23 mouse cellular contexts compared by ENCODE assay signal in genomic region chr12:81203226-81203625, GRCm38 (mm10).
DNase-seq lines count a peak whose midpoint lies in the region; ATAC-seq and TF ChIP-seq lines count a peak whose summit lies in the region.
"Had no signal": no experiment of that assay in that cellular context is flagged by ENCODE, and none has a peak within 500 bp of the region (broad histone marks: within the 10 kb centered on the region; RNA-seq: fewer than 3 reads in every experiment).

No protein-coding gene starts in this region.

- no peak overlapping the region for H3K4me3 ChIP-seq in hindbrain, embryonic 11.5 days (ENCODE audit: low read depth, low read length)
- no peak overlapping the region for H3K4me3 ChIP-seq in hindbrain, embryonic 16.5 days (ENCODE audit: low read length)
- H3K4me3 ChIP-seq in gastrocnemius, adult 2 months, result no peak overlapping the region
- H3K4me3 ChIP-seq: embryonic facial prominence, embryonic 12.5 days; forebrain, embryonic 12.5 days; hindbrain, embryonic 15.5 days; neural tube, embryonic 15.5 days had no signal

- ATAC-seq in hindbrain, embryonic 11.5 days (ENCODE audit: low FRiP score), result peak; percentile 57; the same call in 1 of the 2 replicates
- ATAC-seq in hindbrain, embryonic 16.5 days, result no peak
- ATAC-seq: intestine, embryonic 16.5 days; lung, postnatal 0 days; Patski had no signal

- no peak for TF ChIP-seq CTCF in gastrocnemius, adult 2 months (IDR thresholded peaks at IDR 0.05)

- 6% methylated on average over 1 of the region's 1 CpGs for WGBS in hindbrain, embryonic 11.5 days
- 6% methylated on average over 1 of the region's 1 CpGs for WGBS in hindbrain, embryonic 16.5 days

- no peak overlapping the region for H3K4me2 ChIP-seq in hindbrain, embryonic 11.5 days (replicated peaks; ENCODE audit: low read depth, low read length)
- H3K4me2 ChIP-seq in hindbrain, embryonic 16.5 days (ENCODE audit: low read length), result no peak overlapping the region
- H3K4me2 ChIP-seq: embryonic facial prominence, embryonic 12.5 days; forebrain, embryonic 12.5 days; heart, embryonic 11.5 days; hindbrain, embryonic 15.5 days; neural tube, embryonic 15.5 days had no signal

- intact Hi-C loops in gastrocnemius, adult 2 months (cut with DNase I), result loop anchor here (5.0 kb wide), 1 partner anchor 129 kb away; the partner anchor contains the start of gene Slc8a3

- no peak overlapping the region for H3K27ac ChIP-seq in hindbrain, embryonic 11.5 days (ENCODE audit: low read depth, low read length)
- no peak overlapping the region for H3K27ac ChIP-seq in hindbrain, embryonic 16.5 days (ENCODE audit: low read depth, low read length)
- H3K27ac ChIP-seq in gastrocnemius, adult 2 months, result no peak overlapping the region
- H3K27ac ChIP-seq: embryonic facial prominence, embryonic 12.5 days; forebrain, embryonic 12.5 days; hindbrain, embryonic 15.5 days; macrophage; neural tube, embryonic 15.5 days; stomach, postnatal 0 days had no signal

- no peaks in the 10 kb centered on the region for H3K36me3 ChIP-seq in hindbrain, embryonic 11.5 days (ENCODE audit: control insufficient read depth, insufficient read depth, low read length)
- no peaks in the 10 kb centered on the region for H3K36me3 ChIP-seq in hindbrain, embryonic 16.5 days (ENCODE audit: control insufficient read depth, insufficient read depth, low read length)
- H3K36me3 ChIP-seq: embryonic facial prominence, embryonic 12.5 days; forebrain, embryonic 12.5 days; hindbrain, embryonic 15.5 days; neural tube, embryonic 15.5 days had no signal

- no peak overlapping the region for H3K9ac ChIP-seq in hindbrain, embryonic 11.5 days (ENCODE audit: low read depth, low read length)
- H3K9ac ChIP-seq in hindbrain, embryonic 16.5 days (ENCODE audit: low read depth, low read length), result no peak overlapping the region
- H3K9ac ChIP-seq: embryonic facial prominence, embryonic 12.5 days; forebrain, embryonic 12.5 days; hindbrain, embryonic 15.5 days; neural tube, embryonic 15.5 days had no signal

- H3K27me3 ChIP-seq in hindbrain, embryonic 11.5 days (ENCODE audit: control insufficient read depth, insufficient read depth, low read length), result no peaks in the 10 kb centered on the region
- H3K27me3 ChIP-seq in hindbrain, embryonic 16.5 days (replicated peaks; ENCODE audit: control insufficient read depth, insufficient read depth, low read length), result no peaks in the 10 kb centered on the region
- H3K27me3 ChIP-seq: embryonic facial prominence, embryonic 12.5 days; hindbrain, embryonic 15.5 days; neural tube, embryonic 15.5 days had no signal

- peak; percentile 24 for DNase-seq in adrenal gland, postnatal 14 days
- DNase-seq in adrenal gland, postnatal 4 days (ENCODE audit: low spot score in 2 of 2), result no peak
- peak; percentile 40 for DNase-seq in hindbrain, embryonic 11.5 days (ENCODE audit: low spot score)
- peak; percentile 14 for DNase-seq in R1 (ENCODE audit: low read depth, low spot score)
- peak; percentile 18 for DNase-seq in mesoderm, embryonic 11.5 days (ENCODE audit: low read depth, low spot score)
- no peak for DNase-seq in gastrocnemius, adult 2 months
- no peak for DNase-seq in B cell, adult 2 months
- DNase-seq: cerebellum, adult 8-10 months; kidney, adult 9 months; kidney, postnatal 25 days; layer of hippocampus, postnatal 36 days; thymus, adult 2 months had no signal

- H3K4me1 ChIP-seq in hindbrain, embryonic 11.5 days (replicated peaks; ENCODE audit: control insufficient read depth, insufficient read depth, low read length), result no peaks in the 10 kb centered on the region
- peaks cover 2% of the 10 kb centered on the region; the same call in 1 of the 2 replicates for H3K4me1 ChIP-seq in hindbrain, embryonic 16.5 days (ENCODE audit: control insufficient read depth, insufficient read depth, low read depth, low read length)
- H3K4me1 ChIP-seq: embryonic facial prominence, embryonic 12.5 days had no signal

- no peaks in the 10 kb centered on the region for H3K9me3 ChIP-seq in hindbrain, embryonic 11.5 days (ENCODE audit: control insufficient read depth, low read length)
- H3K9me3 ChIP-seq in hindbrain, embryonic 16.5 days (ENCODE audit: control insufficient read depth, low read length), result no peaks in the 10 kb centered on the region
- H3K9me3 ChIP-seq: embryonic facial prominence, embryonic 12.5 days; forebrain, embryonic 12.5 days; hindbrain, embryonic 15.5 days; neural tube, embryonic 15.5 days had no signal

Comparison
In these comparisons a context has a peak if more than half of its experiments do, and no peak if none do; other contexts are left out.
1. DNase-seq: peak in adrenal gland, postnatal 14 days (single experiment), hindbrain, embryonic 11.5 days (single experiment), R1 (single experiment) and mesoderm, embryonic 11.5 days (single experiment); none in adrenal gland, postnatal 4 days (0 of 2), gastrocnemius, adult 2 months (single experiment) and B cell, adult 2 months (0 of 2).